Mouse (Mus musculus) T-helper 1 cell (primary cell): ENCODE data around the gene Slco1b2.
"Not testable (repeated sequence)": the region's sequence is repeated elsewhere in the genome, so short reads cannot be mapped to it uniquely, and the experiment has no call there.

Source experiments
- in situ Hi-C: fragments of 300-600 bp; cut with MboI, MseI; formaldehyde crosslinking; loops from one replicate; pipeline ENCODE4 v1.15.1; 2025; ENCODE audit warnings: high pct_unique_total_duplicates

The Slco1b2 gene

GRCm38 (mm10) chr6:141629291-141629690, at the start of gene Slco1b2:
Gene Slco1b2 (plus strand): TSS chr6:141629518.
- in situ Hi-C loops: no loop called here

GRCm38 (mm10) chr6:141584791-141585403, 44.4 kb upstream of the Slco1b2 start:
- in situ Hi-C loops: no loop called here

GRCm38 (mm10) chr6:141590002-141590401, 39.3 kb upstream of the Slco1b2 start:
- in situ Hi-C loops: no loop called here

DNA sequence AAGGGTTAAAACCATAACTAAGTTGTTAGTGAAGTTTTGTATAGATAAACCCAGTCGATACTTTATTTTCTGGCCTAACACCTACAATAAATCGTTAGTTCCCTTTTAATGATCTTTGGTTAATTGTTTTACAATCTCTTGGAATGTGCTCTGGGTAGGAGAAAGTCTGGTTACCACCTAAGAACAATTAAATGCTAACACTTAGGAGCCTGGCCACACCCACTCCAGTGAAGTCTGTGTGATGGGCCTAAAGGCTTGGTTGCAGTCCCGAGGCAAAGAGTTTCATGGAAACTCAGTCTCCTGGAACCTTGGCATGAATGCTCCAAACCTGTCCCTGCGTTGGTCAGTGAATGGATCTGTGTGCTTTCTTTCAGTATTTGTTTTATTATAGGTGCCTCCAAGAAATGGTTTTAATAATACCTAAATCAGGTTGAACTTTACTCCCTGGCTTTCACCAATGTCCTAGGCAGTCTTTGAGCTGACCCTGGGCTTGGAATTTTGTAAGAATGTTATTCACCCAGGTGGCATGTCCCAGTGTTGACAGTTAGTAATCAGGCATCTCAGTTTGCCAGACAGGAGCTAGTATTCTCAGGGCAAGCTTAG, 38.6 kb upstream of the Slco1b2 start:
- in situ Hi-C loops: not testable (repeated sequence)

DNA sequence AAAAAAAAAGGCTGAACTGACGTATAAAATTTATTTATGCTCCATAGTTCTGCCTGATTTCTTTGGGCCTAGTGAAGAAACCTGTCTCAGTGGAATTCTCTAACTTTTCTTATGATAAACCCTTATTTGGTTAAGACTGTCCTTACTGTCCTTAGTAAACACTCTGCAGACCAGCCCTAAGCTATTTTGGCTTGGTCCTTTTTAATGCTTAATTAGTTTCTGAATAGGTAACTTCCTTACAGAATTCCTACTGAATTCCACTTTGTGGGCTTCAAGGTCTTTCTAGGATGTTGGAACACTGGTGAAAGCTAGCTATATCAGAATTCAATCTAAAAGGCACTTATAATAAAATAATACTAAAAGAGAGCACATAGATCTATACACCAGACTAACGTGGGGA, 33.2 kb upstream of the Slco1b2 start:
- in situ Hi-C loops: no loop called here

DNA sequence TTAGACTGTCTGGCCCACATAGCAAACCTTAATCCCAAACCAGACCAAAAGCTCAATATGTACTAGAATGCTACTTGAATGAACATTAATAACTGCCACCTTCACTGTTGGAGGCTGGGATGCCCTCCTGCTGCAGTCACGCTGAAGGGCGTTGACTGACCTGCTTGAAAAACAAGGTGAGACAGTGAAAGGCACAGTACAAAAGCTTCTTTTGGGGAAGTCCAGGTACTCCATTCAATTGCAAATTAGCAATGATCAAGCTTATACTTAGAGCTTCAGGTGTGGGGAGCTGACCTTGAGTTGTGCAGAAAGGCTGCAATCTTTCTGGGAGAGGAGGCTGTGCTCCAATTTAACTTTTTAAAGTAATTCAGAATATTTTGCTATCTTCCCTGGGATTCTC, 32.3 kb upstream of the Slco1b2 start:
- in situ Hi-C loops: no loop called here

- in situ Hi-C loops: no loop called here
Observed at GRCm38 (mm10) chr6:141600940-141601339, 28.4 kb upstream of the Slco1b2 start.

- in situ Hi-C loops: no loop called here
Observed at GRCm38 (mm10) chr6:141610702-141611260, 18.5 kb upstream of the Slco1b2 start.

DNA sequence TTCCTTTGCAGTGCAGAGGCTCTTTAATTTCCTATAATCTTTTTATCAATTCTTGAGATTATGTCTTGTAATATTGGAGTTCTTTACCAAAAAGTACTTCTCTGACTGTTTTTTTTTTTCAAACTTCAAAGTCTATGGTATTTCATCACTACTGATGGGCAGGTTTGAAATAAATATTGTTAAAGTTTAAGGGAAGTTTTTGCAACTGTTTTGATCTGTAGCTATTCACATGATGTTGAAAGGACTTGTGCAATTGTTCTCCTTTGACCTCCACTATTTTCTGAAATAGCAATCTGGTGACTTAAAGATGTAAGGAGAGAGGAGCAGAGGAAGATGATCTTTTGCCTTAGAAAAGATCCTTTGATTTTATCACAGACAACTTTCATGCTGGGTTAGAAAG, 15.3 kb upstream of the Slco1b2 start:
- in situ Hi-C loops: no loop called here

GRCm38 (mm10) chr6:141615348-141615747, 14.0 kb upstream of the Slco1b2 start:
- in situ Hi-C loops: no loop called here

- in situ Hi-C loops: no loop called here
Observed at GRCm38 (mm10) chr6:141632935-141633334, 3.6 kb downstream of the Slco1b2 start.

DNA sequence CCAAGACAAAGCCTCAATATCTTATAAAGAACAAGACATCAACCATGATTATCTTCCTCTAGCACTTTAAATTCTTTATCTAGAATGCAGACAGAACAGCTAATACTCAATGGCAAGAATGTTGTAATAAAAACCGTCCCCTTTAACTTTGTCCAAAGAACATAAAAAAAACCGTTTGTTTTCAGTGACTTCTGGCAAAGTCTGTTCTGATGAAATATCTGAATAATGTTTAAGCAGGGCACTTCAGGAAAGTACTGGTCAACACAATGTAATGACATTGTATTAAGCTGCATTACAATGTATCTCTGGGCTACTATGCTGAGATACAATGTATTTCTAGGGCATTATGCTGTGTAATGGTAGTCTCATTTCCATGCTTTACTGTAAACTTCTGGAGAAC, 5.9 kb downstream of the Slco1b2 start:
- in situ Hi-C loops: no loop called here

DNA sequence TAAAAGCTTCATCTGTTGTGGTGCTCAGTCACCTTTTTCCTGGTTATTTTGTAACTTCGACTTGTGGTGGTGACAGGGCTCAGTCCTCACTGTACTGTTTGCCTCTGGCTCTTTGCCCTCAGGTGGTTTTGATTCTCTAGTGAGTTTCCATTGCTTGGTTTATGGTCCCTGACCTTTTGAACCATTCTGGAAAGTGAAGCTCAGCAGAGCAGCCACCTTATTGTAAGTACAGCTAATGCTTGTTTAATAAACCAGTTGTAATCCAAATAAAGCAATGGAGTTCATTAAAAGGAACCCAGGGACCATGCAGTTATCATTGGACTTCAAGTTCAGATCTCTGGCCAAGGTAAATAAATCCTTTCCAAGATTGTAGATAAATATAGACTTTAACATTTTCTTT, 11.3 kb downstream of the Slco1b2 start:
- in situ Hi-C loops: no loop called here

DNA sequence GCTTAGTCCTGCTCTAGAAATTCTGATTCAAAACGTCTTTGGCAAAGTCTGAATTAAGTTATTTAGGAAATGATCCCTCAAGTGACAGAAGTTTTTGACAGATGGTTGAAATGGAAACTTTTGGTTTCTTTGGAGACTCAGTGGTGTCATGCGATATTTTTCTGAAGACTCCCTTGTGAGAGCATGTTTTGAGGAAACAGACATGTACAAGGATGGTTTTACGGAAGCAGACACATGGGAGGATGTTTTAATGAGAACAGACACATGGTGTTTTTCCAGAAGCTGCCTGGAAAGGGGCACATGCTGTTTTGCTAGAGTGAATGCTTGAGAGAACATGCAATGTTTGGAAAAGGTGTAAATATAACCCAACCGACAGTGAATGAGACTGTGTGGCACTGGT, 57.7 kb downstream of the Slco1b2 start:
- in situ Hi-C loops: no loop called here

GRCm38 (mm10) chr6:141691246-141691645, 61.9 kb downstream of the Slco1b2 start:
- in situ Hi-C loops: no loop called here
